Mouse (Mus musculus): ENCODE data around the gene Dvl2.
A peak's percentile ranks its signal among the peaks of the same experiment; 100 is the strongest.

Dvl2 gene

DNA sequence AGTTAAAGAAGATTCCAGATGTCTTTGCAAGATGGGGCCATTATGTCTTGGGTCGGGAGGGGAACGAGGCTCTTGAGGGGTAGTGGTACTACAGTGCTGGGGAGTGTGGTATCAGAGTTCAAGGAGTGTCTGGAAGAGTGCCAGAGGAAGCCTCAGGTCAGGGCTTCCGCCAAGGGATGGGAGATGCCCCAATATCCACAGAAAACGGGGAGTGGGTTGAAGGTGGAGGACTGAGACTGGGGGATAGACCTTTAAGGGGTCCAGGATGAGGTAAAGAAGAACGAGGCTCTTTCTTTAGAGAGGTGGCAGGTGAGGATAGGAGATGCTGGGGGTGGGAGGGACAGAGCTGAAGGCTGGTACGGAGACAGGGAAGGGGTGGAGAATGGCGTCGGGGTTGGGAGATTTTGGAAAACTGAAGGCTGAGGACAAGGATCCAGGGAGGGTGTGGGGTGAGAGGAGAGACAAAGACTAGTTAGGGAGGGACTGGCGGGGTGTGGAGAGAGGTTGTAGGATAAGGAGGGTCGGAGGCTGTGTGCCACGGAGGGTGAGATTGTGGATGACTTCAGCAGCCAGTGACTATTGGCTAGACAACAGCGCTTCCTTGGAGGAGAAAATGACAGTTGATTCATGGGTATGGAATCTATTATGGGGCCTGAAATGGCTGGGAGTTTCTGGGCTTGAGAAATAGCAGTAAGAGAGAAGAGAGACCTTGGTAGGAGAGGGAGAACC lies 28.2 kb downstream of the Dvl2 start:
- no peak for DNase-seq (ENCODE audit: low spot score in 2 of 2)

- DNase-seq (ENCODE audit: low spot score in 2 of 2): peak; percentile 52 to 59
Measured at GRCm38 (mm10) chr11:70029130-70029801, 28.9 kb downstream of the Dvl2 start.

- DNase-seq (ENCODE audit: low spot score in 2 of 2): no peak
Measured at GRCm38 (mm10) chr11:70029829-70030550, 29.6 kb downstream of the Dvl2 start.

DNA sequence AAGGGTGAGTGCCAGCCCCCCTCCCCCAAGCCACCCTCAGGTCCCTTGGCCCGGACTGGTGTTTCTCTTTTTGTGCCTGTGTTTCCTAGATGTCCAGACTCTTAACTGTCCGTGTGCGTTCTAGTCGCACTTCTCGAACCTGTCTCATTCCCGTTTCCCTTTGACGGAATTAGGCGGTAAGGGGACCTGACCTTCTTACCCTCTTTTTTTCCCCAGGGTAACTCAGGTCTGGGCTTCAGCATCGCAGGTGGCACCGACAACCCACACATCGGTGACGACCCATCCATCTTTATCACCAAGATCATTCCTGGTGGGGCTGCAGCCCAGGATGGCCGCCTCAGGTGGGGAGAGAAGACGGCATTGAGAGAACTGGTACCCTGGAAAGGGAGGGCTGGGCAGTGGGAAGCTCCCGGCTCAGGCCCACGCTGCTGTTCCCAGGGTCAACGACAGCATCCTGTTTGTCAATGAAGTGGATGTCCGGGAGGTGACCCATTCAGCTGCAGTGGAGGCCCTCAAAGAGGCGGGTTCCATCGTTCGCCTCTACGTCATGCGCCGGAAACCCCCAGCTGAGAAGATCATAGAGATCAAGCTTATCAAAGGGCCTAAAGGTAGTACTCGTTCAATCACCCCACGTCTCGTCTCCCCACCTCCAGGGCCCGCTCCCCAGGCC lies 30.4 kb downstream of the Dvl2 start:
- no peak for DNase-seq (ENCODE audit: low spot score in 2 of 2)

DNA sequence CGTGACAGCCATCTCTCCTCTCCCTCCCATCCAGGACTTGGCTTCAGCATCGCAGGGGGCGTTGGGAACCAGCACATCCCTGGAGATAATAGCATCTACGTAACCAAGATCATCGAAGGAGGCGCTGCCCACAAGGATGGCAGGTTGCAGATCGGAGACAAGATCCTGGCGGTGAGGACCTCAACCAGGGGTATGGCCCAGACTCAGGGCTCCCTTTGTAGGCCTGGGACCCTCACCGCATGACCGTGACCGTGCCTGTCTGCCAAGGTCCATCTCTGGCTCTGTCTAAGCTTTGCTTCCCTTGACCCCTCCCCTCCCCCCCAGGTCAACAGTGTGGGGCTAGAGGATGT lies 30.9 kb downstream of the Dvl2 start:
- no peak for DNase-seq (ENCODE audit: low spot score in 2 of 2)

GRCm38 (mm10) chr11:70038174-70038573 lies 37.8 kb downstream of the Dvl2 start:
- no peak for DNase-seq (ENCODE audit: low spot score in 2 of 2)

DNA sequence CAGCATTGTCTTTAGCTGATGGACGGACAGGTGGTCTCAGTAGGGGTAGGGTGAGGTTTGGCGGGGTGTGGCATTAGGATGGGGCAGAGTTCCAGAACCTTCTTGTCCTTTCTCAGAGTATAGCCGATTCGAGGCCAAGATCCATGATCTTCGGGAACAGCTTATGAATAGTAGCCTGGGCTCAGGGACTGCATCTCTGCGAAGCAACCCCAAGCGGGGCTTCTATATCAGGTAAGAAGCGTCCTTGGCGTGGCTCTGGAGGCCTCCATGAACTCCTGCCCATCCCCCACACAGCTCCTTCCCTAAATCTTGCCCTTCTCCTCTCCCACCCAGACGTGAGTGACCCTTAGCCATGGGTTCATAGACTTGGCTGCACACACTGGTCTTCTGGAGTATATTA lies 39.2 kb downstream of the Dvl2 start:
- DNase-seq (ENCODE audit: low spot score in 2 of 2): no peak

DNA sequence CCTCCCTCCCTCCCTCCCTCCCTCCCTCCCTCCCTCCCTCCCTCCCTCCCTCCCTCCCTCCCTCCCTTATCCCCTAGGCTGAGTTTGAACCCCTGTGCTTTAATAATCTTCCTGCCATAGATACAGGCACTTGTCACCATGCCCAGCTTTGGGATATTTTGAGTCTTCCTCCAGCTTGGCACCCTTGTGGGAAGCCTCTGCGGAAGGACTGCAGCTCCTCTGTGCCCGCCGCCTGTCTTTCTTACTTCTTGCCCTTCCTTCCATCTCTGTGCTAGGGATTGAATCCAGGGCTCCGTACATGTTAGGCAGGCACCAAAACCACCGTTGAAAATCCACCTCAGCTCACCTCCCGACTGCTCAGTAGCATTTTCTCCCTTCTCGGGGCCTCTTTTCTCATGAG lies 39.8 kb downstream of the Dvl2 start:
- DNase-seq (ENCODE audit: low spot score in 2 of 2): no peak

- no peak for DNase-seq (ENCODE audit: low spot score in 2 of 2)
Measured at GRCm38 (mm10) chr11:70042309-70043085, 42.1 kb downstream of the Dvl2 start.

DNA sequence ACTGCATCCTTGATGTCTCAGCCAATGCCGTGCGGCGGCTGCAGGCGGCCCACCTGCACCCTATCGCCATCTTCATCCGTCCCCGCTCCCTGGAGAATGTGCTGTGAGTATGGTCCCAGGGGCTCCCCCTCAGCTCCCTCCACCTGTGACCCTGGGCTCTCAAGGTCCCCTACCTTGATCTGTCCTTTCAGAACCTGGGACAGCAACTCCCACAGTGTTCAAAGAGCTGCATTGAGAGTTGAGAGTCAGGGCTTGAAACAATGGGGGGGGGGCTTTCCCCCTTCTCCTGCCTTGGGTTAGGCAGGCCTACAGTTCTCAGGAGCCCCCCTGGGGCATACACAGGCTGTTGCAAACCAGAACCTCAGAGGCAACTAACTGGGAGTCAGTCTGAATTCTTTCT lies 43.3 kb downstream of the Dvl2 start:
- no peak for DNase-seq (ENCODE audit: low spot score in 2 of 2)

- DNase-seq (ENCODE audit: low spot score in 2 of 2): no peak
Measured at GRCm38 (mm10) chr11:70045435-70045834, 45.0 kb downstream of the Dvl2 start.

DNA sequence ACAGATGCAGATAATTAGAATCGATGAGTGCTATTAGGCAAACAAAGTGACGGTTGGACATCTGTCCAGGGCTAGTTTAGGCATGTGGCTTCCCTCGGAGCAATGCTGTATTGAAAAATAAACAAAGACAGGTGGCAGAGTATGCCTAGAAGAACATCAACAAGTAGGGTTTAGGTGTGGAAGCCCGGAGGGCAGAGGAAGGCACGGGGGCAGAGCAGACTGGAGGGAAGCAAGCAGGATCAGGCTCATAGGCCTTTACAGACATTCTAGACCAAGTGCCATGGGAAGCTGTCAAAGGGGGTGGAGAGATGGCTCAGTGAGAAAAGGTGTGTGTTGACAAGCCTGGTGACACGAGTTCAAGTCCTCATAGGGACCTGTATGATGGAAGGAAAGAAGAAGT lies 49.0 kb downstream of the Dvl2 start:
- DNase-seq (ENCODE audit: low spot score in 2 of 2): no peak

DNA sequence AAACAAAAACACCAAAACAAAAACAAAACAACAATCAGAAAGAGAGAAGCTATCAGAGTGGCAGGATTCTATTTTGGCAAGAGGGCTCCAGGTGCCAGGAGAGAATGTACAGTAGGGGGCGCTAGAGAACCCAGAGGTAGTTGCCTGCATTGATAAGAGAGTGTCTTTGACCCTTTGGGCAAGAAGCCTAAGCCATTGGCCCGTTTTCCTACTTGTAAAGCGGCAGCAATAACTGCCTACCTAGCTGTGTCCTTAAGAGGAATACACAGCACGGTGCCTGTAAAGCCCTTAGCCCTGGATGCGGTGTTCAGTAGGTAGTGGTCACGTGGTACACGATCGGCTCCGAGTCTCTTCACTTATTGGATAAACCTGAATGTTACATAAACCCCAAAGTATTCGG lies 49.4 kb downstream of the Dvl2 start:
- peak in 1 of 2 experiments; percentile 39 for DNase-seq (ENCODE audit: low spot score in 2 of 2)

GRCm38 (mm10) chr11:70053156-70053555 lies 52.8 kb downstream of the Dvl2 start:
- DNase-seq (ENCODE audit: low spot score in 2 of 2): no peak

GRCm38 (mm10) chr11:70053898-70054570 lies 53.6 kb downstream of the Dvl2 start, which contains the start of gene Asgr1:
Asgr1 (plus strand) TSS chr11:70054085.
- DNase-seq (ENCODE audit: low spot score in 2 of 2): no peak

DNA sequence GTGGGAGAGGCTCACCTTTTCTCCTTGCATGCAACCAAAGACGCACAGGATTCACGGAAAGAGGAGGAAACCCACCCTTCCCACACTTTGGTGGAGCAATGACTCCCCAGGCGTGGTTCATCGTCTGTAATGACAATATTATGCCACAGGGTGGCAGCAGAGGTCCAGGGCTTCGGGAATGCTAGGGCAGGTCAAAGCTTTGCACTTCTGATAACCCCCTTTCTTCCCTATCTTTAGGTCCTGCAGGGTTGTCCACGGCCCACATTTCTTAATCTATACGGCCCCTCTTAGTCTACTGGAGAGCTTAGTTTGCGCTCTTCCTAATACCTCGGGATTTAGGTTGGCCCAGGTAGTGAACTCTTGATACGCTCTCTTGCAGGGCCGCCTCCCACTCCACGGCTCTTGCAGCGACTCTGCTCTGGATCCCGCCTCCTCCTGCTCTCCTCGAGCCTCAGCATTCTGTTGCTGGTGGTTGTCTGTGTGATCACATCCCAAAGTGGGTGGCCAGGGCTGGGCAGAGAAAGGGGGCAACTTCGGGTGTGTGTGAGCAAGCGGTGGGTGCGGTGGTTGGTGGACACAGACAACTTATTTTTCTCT lies 55.3 kb downstream of the Dvl2 start:
- DNase-seq (ENCODE audit: low spot score in 2 of 2): peak; percentile 48 to 82

- DNase-seq (ENCODE audit: low spot score in 2 of 2): no peak
Measured at GRCm38 (mm10) chr11:70057805-70058204, 57.4 kb downstream of the Dvl2 start.

- DNase-seq (ENCODE audit: low spot score in 2 of 2): no peak
Measured at GRCm38 (mm10) chr11:70059930-70060329, 59.5 kb downstream of the Dvl2 start.

Data from thymus, postnatal 10 days (tissue).